Mouse (Mus musculus) fat pad, adult 2 months (tissue): Measurements from ENCODE around the gene Smarca5.

Experiments
- DNase-seq: peaks from one replicate; pipeline ENCODE4 v3.0.0-alpha.2; 2011; ENCODE audit warnings: low read depth, low spot score; ENCODE audit errors: extremely low read depth

Gene Smarca5

GRCm38 (mm10) chr8:80669277-80669901 is 69.9 kb downstream of the Smarca5 start:
- no peak for DNase-seq

- no peak for DNase-seq
Observed at GRCm38 (mm10) chr8:80663476-80663875, 75.8 kb downstream of the Smarca5 start.

- no peak for DNase-seq
Observed at GRCm38 (mm10) chr8:80661055-80661454, 78.2 kb downstream of the Smarca5 start.

- no peak for DNase-seq
Observed at GRCm38 (mm10) chr8:80657639-80658038, 81.7 kb downstream of the Smarca5 start.
